Mouse (Mus musculus) liver, embryonic 11.5 days (tissue): ENCODE measurements at regions not wholly inside any gene's neighbourhood (a gene's known extent, or its start where the extent isn't known, plus 50 kb on each side); places are given as distances from the start of the nearest gene placed in this dataset.

Source experiments
- ATAC-seq: fragments of 200-750 bp; cut with Nextera tagmentation; replicated peaks from 2 replicates; pipeline ENCODE4 v1.8.0; 2017; ENCODE audit warnings: moderate number of reproducible peaks, mild to moderate bottlenecking, moderate TSS enrichment, moderate library complexity; ENCODE audit not compliant: low FRiP score
- DNase-seq: peaks from one replicate; pipeline ENCODE4 v3.0.0-alpha.2; 2017; ENCODE audit warnings: low spot score
- H3K27ac ChIP-seq: fragments of 300-500 bp; sonication (generic); 2 replicates; pipeline ENCODE4 v1.5.1; 2014; ENCODE audit warnings: mild to moderate bottlenecking, low read depth, low read length, control low read depth
- H3K27me3 ChIP-seq: fragments of 300-500 bp; sonication (generic); replicated peaks from 2 replicates; pipeline ENCODE4 v1.6.1; 2014; ENCODE audit warnings: low read length, mixed read lengths; ENCODE audit not compliant: control insufficient read depth, insufficient read depth
- H3K36me3 ChIP-seq: fragments of 300-500 bp; sonication (generic); 2 replicates; pipeline ENCODE4 v1.6.1; 2014; ENCODE audit warnings: mild to moderate bottlenecking, low read length, moderate library complexity, mixed read lengths; ENCODE audit not compliant: control insufficient read depth, insufficient read depth
- H3K4me1 ChIP-seq: fragments of 300-500 bp; sonication (generic); replicated peaks from 2 replicates; pipeline ENCODE4 v1.6.1; 2014; ENCODE audit warnings: low read length, mixed read lengths; ENCODE audit not compliant: control insufficient read depth, insufficient read depth
- H3K4me2 ChIP-seq: fragments of 300-500 bp; sonication (generic); 2 replicates; pipeline ENCODE4 v1.6.1; 2014; ENCODE audit warnings: mild to moderate bottlenecking, control low read depth, moderate library complexity
- H3K4me3 ChIP-seq: fragments of 300-500 bp; sonication (generic); 2 replicates; pipeline ENCODE4 v1.5.1; 2014; ENCODE audit warnings: low read depth, low read length, control low read depth
- H3K9ac ChIP-seq: fragments of 300-500 bp; sonication (generic); 2 replicates; pipeline ENCODE4 v1.6.1; 2014; ENCODE audit warnings: low read depth, low read length, control low read depth
- H3K9me3 ChIP-seq: fragments of 300-500 bp; sonication (generic); 2 replicates; pipeline ENCODE4 v1.6.1; 2016; ENCODE audit warnings: low read length, inconsistent platforms, mixed read lengths; ENCODE audit not compliant: control insufficient read depth
- WGBS: fragments of 180-500 bp; shearing (Covaris S2); extraction: QIAGEN DNeasy Blood & Tissue Kit; methylation state at CpG from one replicate; pipeline ENCODE4 v1.1.7; 2014; 5-methylcytosine and 5-hydroxymethylcytosine counted together

DNA sequence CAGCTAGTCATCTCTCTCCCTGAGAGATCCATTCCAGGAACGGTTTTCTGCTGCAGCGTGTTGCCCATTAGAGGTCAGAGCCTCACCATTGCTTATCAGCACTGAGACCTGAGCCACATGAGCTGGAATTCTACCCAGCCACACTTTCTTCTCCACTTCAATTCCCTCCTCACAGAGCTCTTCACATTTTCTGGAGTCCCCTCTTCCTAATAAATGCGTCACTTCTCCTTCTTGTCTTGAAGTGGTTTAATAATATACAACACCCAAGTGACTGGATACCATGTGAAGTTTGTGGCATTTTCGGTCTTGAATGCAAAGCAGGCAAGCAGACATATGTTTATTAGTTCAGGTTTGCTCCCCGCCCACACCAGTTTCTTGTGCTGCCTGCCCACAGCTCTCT lies 324.9 kb downstream of the Fat4 start:
- Histone ChIP-seq H3K27me3 (no peaks in the 10 kb centered on the region), H3K4me1 (no peaks in the 10 kb centered on the region), H3K9ac (no peak overlapping the region), H3K4me3 (no peak overlapping the region), H3K27ac (no peak overlapping the region), H3K9me3 (no peaks in the 10 kb centered on the region), H3K4me2 (no peak overlapping the region), H3K36me3 (no peaks in the 10 kb centered on the region)
- 54% methylated on average over 5 of the region's 5 CpGs for WGBS
- no peak for DNase-seq
- no peak for ATAC-seq

- H3K9ac ChIP-seq, result no peak overlapping the region
- no peaks in the 10 kb centered on the region for H3K4me1 ChIP-seq
- DNase-seq (no peak), ATAC-seq (no peak)
- H3K4me2 ChIP-seq, result no peak overlapping the region
- 53% methylated on average over 10 of the region's 10 CpGs for WGBS
- H3K36me3 ChIP-seq, result no peaks in the 10 kb centered on the region
- no peak overlapping the region; the same call in 1 of the 2 replicates for H3K27ac ChIP-seq
- no peaks in the 10 kb centered on the region for H3K9me3 ChIP-seq
- no peaks in the 10 kb centered on the region for H3K27me3 ChIP-seq
- H3K4me3 ChIP-seq, result no peak overlapping the region
Measured at GRCm38 (mm10) chr3:39220011-39220706, 333.4 kb downstream of the Fat4 start.

- DNase-seq (no peak), ATAC-seq (no peak)
- Histone ChIP-seq H3K4me1 (no peaks in the 10 kb centered on the region), H3K27me3 (no peaks in the 10 kb centered on the region), H3K27ac (no peak overlapping the region), H3K36me3 (no peaks in the 10 kb centered on the region), H3K4me3 (no peak overlapping the region), H3K4me2 (no peak overlapping the region), H3K9me3 (no peaks in the 10 kb centered on the region), H3K9ac (no peak overlapping the region)
- WGBS, result 45% methylated on average over 2 of the region's 2 CpGs
Measured at GRCm38 (mm10) chr3:39220707-39221034, 333.9 kb downstream of the Fat4 start.

- ATAC-seq (no peak), DNase-seq (no peak)
- no peaks in the 10 kb centered on the region for H3K36me3 ChIP-seq
- no peaks in the 10 kb centered on the region for H3K4me1 ChIP-seq
- no peak overlapping the region for H3K4me2 ChIP-seq
- no peak overlapping the region for H3K4me3 ChIP-seq
- H3K9ac ChIP-seq, result no peak overlapping the region
- no peak overlapping the region for H3K27ac ChIP-seq
- 76% methylated on average over 4 of the region's 4 CpGs for WGBS
- H3K27me3 ChIP-seq, result no peaks in the 10 kb centered on the region
- H3K9me3 ChIP-seq, result no peaks in the 10 kb centered on the region
Measured at GRCm38 (mm10) chr3:39222059-39222458, 335.3 kb downstream of the Fat4 start.

DNA sequence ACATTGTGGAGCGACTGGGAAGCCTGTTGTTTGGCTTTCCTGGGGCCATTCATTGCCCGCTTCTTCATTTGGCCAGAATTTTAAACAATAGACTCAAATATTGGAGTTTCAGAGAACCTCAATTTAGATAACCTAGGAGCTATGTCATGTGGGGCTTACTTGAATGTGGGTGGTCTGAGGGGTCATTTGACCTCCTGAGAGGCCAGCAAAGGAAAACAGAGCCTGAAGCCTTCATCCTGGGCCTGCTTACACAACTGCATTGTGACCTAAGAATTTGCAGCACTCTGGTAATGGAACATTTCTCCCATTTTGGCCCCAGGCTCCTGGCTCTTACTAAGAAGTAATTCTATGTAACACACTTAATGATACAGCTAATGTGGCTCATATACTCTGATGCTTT lies 348.2 kb downstream of the Fat4 start:
- Histone ChIP-seq H3K9ac (no peak overlapping the region), H3K4me1 (no peaks in the 10 kb centered on the region), H3K4me2 (no peak overlapping the region), H3K9me3 (no peaks in the 10 kb centered on the region), H3K36me3 (no peaks in the 10 kb centered on the region), H3K27ac (no peak overlapping the region), H3K4me3 (no peak overlapping the region), H3K27me3 (no peaks in the 10 kb centered on the region)
- 62% methylated on average over 2 of the region's 2 CpGs for WGBS
- DNase-seq, result no peak
- no peak for ATAC-seq

- H3K36me3 ChIP-seq, result no peaks in the 10 kb centered on the region
- H3K4me1 ChIP-seq, result no peaks in the 10 kb centered on the region
- no peaks in the 10 kb centered on the region for H3K27me3 ChIP-seq
- ATAC-seq (no peak), DNase-seq (no peak)
- no peak overlapping the region for H3K4me2 ChIP-seq
- no peak overlapping the region for H3K4me3 ChIP-seq
- no peak overlapping the region for H3K27ac ChIP-seq
- WGBS, result 70% methylated on average over 4 of the region's 4 CpGs
- no peaks in the 10 kb centered on the region for H3K9me3 ChIP-seq
- H3K9ac ChIP-seq, result no peak overlapping the region
Measured at GRCm38 (mm10) chr3:39248712-39249111, 362.0 kb downstream of the Fat4 start.

- Histone ChIP-seq H3K9ac (no peak overlapping the region), H3K27ac (no peak overlapping the region), H3K4me1 (no peaks in the 10 kb centered on the region), H3K36me3 (no peaks in the 10 kb centered on the region), H3K27me3 (no peaks in the 10 kb centered on the region), H3K4me2 (no peak overlapping the region), H3K9me3 (no peaks in the 10 kb centered on the region), H3K4me3 (no peak overlapping the region)
- 56% methylated on average over 4 of the region's 4 CpGs for WGBS
- no peak for DNase-seq
- no peak for ATAC-seq
Measured at GRCm38 (mm10) chr3:39249224-39249892, 362.6 kb downstream of the Fat4 start.

DNA sequence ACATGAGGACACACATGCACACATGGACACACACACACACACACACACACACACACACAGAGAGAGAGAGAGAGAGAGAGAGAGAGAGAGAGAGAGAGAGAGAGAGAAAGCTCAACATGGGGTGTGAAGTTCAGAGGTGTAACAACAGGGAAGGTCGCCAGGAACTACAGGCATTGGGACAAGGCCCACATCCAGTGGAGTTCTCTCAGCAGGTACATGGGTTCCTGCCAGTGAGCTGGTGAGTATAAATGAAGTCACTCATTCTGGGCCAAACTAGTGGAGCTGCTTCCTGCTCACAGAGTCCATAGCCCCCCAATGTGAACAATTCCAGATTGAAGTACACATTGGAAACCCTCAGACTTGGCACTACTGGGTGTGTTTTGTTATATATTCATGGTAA lies 366.3 kb downstream of the Fat4 start:
- WGBS, result 68% methylated on average over 1 of the region's 1 CpGs
- H3K9me3 ChIP-seq, result no peaks in the 10 kb centered on the region
- no peaks in the 10 kb centered on the region for H3K4me1 ChIP-seq
- no peak overlapping the region for H3K9ac ChIP-seq
- H3K36me3 ChIP-seq, result no peaks in the 10 kb centered on the region
- no peak for ATAC-seq
- no peak for DNase-seq
- H3K4me3 ChIP-seq, result no peak overlapping the region
- no peak overlapping the region for H3K27ac ChIP-seq
- H3K4me2 ChIP-seq, result no peak overlapping the region
- H3K27me3 ChIP-seq, result no peaks in the 10 kb centered on the region
